Mouse (Mus musculus): ENCODE data around the gene Actl6b. TPM values are rescaled to one million over a fixed set of nuclear protein-coding genes. Genes with fewer than 3 reads are reported as not detected.
"Not testable (repeated sequence)": the region's sequence is repeated elsewhere in the genome, so short reads cannot be mapped to it uniquely, and the experiment has no call there.

Gene Actl6b
- total RNA-seq, 2 experiments from 2014 or later: 109 to 115 TPM

DNA sequence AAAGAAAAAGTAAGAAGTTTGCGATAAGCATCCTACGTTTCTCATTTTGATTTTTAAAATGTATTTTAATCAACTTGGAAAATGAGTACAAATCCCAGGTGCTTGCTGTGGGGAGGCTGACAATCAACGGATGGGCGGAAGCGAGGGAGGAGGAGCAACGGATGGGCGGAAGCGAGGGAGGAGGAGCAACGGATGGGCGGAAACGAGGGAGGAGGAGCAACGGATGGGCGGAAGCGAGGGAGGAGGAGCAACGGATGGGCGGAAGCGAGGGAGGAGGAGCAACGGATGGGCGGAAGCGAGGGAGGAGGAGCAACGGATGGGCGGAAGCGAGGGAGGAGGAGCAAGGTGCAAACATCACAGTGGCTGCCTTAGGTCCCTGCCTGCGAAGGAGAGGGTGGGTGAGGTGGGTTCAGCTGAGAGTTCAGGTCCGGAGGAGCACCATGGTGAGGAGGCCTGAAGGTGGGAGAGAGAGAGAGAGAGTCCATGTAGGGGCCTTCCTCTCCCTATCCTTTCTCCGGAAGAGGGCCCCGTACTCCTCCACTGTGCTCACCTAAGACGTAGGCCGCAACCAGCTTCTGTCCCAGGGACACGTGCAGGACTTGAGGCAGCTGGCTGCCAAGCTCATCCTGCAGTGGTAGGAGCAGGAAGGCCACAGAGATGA lies 43.4 kb downstream of the Actl6b start:
- intact Hi-C loops (cut with DNase I): no loop called here

DNA sequence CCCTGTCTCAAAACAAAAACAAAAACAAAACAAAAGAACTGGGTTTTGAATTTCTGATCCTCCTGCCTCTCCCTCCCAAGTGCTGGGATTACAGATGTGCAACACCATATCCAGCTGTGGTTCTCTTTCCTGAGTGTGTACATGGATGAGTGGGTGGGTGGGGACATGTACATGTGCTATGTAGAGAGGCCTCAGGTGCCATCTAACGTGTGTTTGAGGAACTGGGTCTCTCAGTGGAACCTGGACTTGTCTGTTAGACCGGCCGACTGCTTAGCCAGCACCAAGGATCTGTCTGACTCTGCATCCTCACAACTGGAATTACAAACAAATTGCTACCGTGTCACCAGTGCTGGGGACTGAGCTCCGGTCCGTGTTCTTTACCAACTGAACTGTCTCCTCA lies 44.3 kb downstream of the Actl6b start:
- no peak for DNase-seq (ENCODE audit: low spot score in 2 of 2)
- intact Hi-C loops (cut with DNase I): no loop called here

More for the DNA sequence above, 43.4 kb downstream of the Actl6b start:
- no peak for DNase-seq (ENCODE audit: low spot score in 2 of 2)

DNA sequence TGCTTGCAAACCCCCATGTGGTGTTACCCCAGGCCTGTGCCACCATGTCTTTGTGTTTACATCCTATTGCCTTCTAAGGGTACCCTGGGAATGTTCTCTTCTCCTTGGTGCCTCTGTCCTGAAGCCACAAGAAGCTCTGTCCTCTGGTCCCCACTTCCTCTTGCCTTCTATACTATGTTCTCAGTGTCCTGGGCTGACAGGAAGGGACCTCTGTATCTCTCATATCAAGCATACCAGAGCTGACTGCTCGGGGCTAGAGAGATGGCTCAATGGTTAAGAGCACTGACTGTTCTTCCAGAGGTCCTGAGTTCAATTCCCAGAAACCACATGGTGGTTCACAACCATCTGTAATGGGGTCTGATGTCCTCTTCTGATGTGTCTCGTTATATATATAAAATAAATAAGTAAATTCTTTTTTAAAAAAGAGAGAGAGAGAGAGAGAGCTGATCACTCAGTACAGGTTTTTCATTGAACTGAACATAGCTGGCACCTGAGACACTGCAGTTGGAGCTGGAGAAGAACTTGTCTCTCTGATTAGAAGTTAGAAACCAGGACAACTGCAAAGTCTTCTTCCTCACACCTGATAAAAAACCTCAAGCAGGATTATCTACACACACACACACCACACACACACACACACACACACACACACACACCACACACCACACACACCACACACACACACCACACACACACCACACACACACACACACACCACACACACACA lies 44.9 kb downstream of the Actl6b start:
- no peak for DNase-seq (ENCODE audit: low spot score in 2 of 2)
- intact Hi-C loops (cut with DNase I): no loop called here

DNA sequence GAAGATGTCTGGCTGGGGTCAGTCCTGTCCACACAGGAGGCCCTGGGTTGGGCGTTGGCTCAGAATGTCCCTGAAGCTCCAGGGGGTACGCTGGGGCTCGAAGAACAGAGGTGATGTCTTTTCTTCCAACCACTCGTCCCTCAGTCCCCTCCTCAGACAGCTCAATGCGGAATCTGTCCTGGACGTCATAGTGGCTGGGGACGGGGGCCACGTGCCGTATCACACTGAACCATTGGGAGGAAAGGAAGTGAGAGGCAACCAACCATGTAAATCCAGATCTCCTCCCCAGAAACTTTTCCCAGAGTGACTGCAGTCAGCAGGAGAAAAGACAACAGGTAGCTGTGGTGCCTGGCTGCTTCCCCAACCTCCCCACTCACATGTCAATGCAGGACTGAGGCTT lies 46.3 kb downstream of the Actl6b start:
- intact Hi-C loops (cut with DNase I): no loop called here
- no peak for DNase-seq (ENCODE audit: low spot score in 2 of 2)

DNA sequence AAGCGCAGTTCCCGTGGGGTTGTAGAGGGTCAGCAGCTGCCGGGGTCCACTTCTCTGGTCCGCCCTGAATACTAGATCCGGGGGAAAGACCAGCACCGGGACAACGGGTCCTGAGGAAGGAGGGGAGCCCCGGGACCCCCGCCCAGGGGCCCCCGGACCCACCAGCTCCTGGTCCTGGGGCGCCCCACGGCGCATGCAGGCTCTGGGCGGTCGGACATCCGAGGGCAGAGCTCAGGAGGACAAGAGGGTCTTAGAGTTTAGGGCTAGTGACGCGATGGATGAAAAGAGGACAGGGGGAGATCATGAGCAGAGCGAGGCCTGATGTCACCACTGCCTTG lies 46.9 kb downstream of the Actl6b start:
- DNase-seq (ENCODE audit: low spot score in 2 of 2): no peak
- intact Hi-C loops (cut with DNase I): loop anchor here (5.0 kb wide), 2 partner anchors 52 to 68 kb away; partner anchors contain the start of genes Epo and Gnb2

DNA sequence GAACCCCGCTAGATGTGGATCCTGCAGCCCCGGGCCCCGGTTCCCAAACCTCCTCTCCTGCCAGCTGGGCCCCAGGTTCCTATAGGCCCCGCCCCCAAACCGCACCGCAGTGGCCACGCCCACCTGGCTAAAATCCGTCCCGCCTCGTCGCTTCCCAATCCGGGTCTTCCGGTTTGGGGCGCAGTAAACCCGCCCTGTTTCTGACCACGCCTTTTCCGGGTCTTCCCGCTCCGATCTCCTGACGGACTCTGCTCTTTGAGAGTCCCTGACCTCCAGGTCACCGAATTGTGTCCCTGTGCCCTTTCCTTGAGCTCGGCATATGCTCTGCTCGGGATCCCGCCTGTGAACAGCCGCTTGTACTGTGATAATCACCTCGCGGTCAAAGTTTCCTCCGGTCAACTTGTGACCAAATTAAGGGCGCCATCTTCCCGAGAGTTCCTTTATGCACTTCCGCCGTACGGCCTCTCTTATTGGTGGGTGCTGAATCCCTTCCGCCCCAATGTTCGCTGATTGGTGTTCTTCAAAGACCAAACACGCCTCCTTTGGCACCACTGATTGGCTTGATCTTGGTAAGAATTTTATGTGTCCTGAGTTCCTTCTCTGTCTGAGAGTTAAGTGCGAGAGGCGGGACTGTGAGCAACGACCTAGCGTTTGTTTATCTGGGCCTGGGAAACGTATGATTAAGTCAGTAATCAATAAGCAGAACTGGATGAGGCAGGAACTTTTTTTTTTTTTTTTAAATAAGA lies 47.5 kb downstream of the Actl6b start, which contains the start of gene Mospd3:
Mospd3 (minus strand) TSS at position 440 of the 746 bp plus-strand sequence.
- intact Hi-C loops (cut with DNase I): loop anchor here (1.0 to 5.0 kb wide), 3 partner anchors 52 to 187 kb away; partner anchors contain the start of genes Epo, Gnb2, Mepce and Zcwpw1
- peak; percentile 95 to 96 for DNase-seq (ENCODE audit: low spot score in 2 of 2)

DNA sequence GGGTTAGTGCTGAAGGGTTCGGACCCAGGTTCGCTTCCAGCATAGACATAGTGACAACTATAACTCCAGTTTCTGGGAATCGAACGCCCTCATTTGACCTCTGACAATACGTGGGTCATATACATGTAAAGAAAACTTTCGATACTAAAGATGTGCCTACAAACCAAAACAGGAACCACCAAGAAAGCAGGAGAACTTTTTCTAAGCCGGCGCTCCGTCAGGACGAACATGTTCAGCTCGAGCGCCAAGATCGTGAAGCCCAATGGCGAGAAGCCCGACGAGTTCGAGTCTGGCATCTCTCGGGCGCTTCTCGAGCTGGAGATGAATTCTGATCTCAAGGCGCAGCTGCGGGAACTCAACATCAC lies 48.0 kb downstream of the Actl6b start:
- no peak for DNase-seq (ENCODE audit: low spot score in 2 of 2)
- intact Hi-C loops (cut with DNase I): loop anchor here (1.0 to 5.0 kb wide), 3 partner anchors 51 to 186 kb away; partner anchors contain the start of genes Epo, Gnb2, Mepce and Zcwpw1

DNA sequence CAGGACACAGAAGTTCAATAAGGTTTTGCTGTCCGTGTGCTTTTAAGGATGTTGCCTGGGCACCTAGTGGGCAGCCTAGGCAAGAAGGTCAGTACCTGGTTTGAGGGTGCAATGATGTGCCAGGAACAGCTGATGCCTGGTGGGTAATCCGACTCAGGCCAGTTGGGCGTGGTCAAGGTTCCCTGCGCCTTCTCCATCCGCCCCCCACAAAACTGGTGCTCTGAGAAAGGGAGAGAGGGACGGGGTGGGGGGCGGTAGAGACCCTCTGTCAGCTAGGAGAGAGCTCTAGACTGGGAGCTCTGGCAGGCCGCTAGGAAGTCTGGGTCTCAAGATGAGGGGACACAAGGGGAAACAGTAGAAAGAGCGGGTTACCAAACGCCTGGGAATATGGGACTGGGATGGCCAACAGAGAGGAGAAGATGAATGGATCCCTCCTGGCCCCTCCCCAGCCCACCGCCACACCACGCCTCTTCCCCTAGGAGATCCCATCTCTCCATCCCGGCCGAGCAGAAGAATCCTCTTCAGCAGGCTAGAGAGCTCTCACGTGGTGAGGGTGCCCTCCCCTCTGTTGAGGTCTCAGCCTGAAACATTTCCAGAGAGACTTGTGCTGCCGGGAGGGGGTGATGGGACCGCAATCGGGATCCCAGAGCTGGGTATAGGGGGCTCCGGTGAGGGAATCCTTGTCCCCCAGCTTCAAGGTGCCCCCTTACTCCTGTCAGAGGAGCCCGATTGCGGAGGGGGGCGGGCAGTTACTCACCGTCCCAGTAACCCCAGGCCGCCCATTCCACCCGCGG lies 54.7 kb downstream of the Actl6b start:
- intact Hi-C loops (cut with DNase I): no loop called here

DNA sequence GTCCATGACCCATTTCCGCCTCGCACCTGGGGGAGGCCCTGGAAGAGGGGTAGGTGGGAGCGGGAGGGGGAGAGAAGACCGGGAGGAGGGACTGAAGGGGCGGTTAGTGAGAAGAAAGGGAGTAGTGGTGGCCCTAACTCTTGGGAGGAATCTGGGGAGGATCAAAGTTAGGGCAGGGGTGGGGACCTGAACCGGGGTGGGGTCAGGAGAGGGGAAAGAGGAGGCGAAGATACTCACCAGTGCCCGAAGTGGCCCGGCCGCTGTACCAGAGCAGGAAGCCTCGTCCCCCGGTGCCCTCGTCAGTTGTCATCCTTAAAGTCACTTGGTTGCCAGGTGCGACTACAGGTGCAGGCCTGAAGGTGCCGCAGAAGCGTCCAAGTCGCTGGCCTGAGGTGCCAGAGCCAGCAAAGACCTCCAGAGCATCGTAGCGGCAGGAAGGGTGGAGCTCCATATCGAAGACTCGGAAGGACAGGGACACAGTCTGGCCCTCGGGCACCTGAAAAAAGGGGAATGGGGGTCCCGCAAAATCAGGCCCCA lies 55.4 kb downstream of the Actl6b start:
- intact Hi-C loops (cut with DNase I): no loop called here
- no peak for DNase-seq (ENCODE audit: low spot score in 2 of 2)

More for the DNA sequence above, 54.7 kb downstream of the Actl6b start:
- DNase-seq (ENCODE audit: low spot score in 2 of 2): no peak

DNA sequence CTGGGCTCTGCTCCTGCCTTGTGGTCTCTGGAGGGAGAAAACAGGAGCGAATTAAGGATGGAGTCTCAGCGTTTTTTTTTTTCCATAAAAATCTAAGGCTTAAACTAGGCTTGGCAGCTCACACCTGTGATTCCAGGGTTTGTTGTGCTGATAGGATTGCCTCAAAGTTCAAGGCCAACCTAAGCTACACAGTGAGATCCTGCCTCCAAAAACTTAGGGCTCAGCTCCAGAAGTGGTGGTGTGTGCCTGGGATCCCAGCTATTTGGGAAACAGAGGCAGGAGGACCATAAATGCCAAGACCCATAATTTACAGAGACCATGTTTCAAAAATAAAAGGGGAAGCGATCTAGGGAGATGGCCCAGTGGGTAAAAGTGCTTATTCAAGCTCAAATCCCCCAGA lies 56.0 kb downstream of the Actl6b start:
- no peak for DNase-seq (ENCODE audit: low spot score in 2 of 2)
- intact Hi-C loops (cut with DNase I): no loop called here

DNA sequence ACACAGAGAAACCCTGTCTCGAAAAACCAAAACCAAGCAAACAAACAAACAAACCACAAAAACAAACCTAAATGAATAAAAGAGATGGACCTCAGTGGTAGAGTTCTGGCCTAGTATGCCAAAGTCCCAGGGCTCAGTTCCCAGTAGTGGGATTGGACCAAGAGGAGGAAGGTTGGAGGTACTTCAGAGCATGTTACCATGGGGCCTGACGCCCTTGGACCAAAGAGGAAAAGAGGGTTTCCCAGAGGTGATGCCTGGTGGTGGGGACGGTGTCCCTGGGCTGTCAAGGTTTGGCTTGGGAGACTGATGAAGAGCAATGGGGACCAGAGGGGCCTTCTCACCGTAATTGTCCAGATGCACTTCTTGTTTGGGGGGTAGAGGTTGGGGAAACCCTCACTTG lies 56.7 kb downstream of the Actl6b start:
- intact Hi-C loops (cut with DNase I): no loop called here
- DNase-seq (ENCODE audit: low spot score in 2 of 2): no peak

DNA sequence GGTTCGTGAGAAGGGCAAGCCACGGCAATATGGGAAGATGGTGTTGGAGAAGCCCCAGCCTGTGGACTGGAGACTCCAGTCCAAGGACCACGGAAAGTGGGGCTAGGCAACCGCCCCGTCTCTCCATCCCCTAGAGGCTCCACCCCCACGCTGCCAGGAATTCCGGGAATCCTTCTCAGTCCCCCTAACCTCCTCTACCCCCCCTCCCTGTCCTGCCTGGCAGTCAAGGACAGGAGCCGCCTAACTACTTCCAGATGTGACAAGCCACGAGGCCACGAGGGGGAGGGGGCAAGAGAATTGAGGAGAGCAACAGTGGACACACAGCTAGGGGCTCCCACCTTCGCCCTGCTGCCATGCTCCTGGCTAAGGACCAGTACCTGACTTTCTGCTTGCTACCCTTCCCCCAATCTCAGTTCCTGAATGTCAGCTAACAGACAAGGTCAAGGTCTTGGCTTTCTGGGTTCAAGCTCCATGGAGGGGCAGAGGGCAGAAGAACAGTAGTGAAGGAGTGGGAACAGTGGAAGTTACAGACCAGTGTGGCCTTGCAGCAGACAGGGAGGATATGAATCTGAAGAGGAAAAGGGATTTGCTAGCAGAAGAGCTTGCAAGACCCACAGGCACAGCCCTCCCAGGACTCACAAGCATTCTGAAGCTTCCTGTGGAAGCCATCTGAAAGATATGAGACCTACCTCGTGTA lies 57.4 kb downstream of the Actl6b start:
- no peak for DNase-seq (ENCODE audit: low spot score in 2 of 2)
- intact Hi-C loops (cut with DNase I): no loop called here

DNA sequence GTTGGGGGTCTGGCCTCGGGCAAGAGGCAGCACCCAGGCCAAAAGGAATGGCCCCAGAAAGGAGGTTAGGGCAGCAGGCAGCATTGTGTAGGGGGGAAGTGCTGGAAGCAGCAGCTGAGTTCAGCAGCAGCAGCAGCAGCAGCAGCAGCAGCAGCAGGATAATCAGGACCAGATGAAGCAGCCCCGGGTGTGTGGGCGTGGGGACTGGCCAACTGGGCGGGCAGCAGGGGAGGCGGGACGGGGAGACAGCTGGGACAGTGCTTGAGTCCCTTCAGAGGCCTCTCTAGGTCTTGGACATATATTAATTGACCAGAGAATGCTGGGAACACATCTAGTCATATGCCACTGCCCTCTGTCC lies 57.9 kb downstream of the Actl6b start:
- intact Hi-C loops (cut with DNase I): no loop called here
- no peak for DNase-seq (ENCODE audit: low spot score in 2 of 2)

DNA sequence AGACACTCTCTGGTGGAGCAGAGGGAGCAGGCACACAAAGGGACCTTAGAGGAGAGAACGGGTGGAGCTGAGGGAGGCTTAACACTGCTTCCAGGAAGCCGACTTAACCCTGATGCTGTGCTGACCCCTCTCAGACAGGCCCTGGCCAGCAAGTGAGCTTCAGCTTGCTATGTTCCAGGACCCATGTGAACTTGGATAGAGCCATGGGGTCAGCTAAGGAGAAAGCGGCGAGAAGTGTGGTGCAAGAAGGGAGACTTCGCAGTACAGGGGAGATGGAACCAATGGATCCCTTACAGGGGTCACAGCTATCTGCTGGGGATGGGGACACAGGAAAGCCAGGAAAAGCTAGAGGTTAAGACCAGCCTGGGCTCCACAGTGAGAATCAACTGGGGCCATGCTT lies 59.8 kb downstream of the Actl6b start:
- DNase-seq (ENCODE audit: low spot score in 2 of 2): no peak
- intact Hi-C loops (cut with DNase I): no loop called here

DNA sequence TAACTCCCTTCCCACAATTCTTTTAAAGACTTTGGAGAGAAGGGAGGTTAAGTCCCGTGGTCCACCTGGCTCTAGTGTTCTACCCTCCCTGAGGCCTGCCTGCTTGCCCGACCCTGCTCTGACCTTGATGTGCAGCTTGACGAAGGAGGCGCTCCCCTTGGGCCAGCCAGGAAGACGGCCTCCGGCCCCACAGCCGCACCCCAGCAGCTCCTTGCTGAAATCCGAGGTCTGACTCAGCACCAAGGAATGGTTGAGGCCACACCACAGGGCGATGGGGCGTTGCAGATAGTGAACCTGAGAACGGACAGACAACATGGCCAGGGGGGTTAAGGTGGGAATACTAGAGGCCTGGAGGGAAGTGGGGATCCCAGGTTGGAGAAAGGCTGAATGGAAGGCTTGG lies 60.2 kb downstream of the Actl6b start, which contains the start of gene Pcolce:
Pcolce (minus strand) TSS at position 235 of the 400 bp plus-strand sequence.
- intact Hi-C loops (cut with DNase I): no loop called here
- DNase-seq (ENCODE audit: low spot score in 2 of 2): no peak

DNA sequence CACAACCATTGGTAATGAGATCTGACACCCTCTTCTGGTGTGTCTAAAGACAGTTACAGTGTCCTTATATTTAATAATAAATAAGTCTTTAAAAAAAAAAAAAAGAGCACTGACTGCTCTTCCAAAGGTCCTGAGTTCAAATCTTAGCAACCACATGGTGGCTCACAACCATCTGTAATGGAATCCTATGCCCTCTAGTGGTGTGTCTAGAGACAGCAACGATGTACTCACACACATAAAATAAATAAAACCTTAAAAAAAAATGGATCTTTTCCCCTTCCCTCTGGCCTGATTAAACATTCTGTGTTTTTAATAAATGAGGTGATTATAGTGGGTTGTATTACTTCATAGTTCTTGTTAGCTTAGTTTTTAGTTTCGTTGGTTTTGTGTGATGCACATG lies 61.6 kb downstream of the Actl6b start:
- intact Hi-C loops (cut with DNase I): not testable (repeated sequence)

DNA sequence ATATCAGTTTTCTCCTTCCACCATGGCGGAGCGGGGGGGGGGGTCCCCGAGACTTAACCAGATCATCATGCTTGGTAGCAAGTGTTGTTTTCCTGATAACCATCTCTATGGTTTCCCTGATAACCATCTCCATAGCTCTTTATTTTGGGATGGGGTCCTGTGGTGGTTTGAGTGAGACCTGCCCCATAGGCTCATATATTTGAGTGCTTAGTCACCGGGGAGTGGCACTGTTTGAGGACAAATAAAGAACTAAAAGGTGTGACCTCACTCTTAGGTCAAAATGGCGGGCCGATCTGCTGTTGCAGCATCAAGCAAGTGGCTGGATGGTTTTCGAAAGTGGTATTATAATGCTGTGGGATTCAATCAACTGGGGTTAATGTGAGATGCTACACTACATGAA lies 62.0 kb downstream of the Actl6b start:
- no peak for DNase-seq (ENCODE audit: low spot score in 2 of 2)
- intact Hi-C loops (cut with DNase I): no loop called here

More for the DNA sequence above, 61.6 kb downstream of the Actl6b start:
- not testable (repeated sequence) for DNase-seq (ENCODE audit: low spot score in 2 of 2)

All from left cerebral cortex, postnatal 36 days (tissue).